Mouse (Mus musculus): ENCODE results near the gene Gm48552. TPM values are rescaled to one million over a fixed set of nuclear protein-coding genes. Genes with fewer than 3 reads are reported as not detected.
A peak's percentile ranks its signal among the peaks of the same experiment; 100 is the strongest.

Gene Gm48552
- total and polyA plus RNA-seq, 3 experiments = 0.89 to 1.2 TPM; not detected in 1

- TF ChIP-seq USF2 (IDR thresholded peaks at IDR 0.05; ENCODE audit: borderline replicate concordance in 1 of 2, insufficient read depth in 1 of 2, low read depth in 1 of 2, low read length in 2 of 2) = no peak
- TF ChIP-seq TBP (IDR thresholded peaks at IDR 0.05; ENCODE audit: low read depth, low read length) = peak; percentile 32; the same call in 1 of the 2 replicates
- TF ChIP-seq GABPA (IDR thresholded peaks at IDR 0.05; ENCODE audit: low read depth, low read length) = peak; percentile 63; the same call in 1 of the 2 replicates
- TF ChIP-seq CHD2 (IDR thresholded peaks at IDR 0.05; ENCODE audit: low read length) = peak; percentile 36
- TF ChIP-seq POLR2AphosphoS5 (IDR thresholded peaks at IDR 0.05; ENCODE audit: borderline replicate concordance, low read depth, low read length) = no peak
- TF ChIP-seq SIN3A (IDR thresholded peaks at IDR 0.05; ENCODE audit: low read length) = peak; percentile 100
- TF ChIP-seq RCOR1 (IDR thresholded peaks at IDR 0.05; ENCODE audit: low read depth, low read length) = peak; percentile 98
- peak; percentile 100 for TF ChIP-seq TCF12 (IDR thresholded peaks at IDR 0.05; ENCODE audit: low read depth, low read length)
- TF ChIP-seq MYC (IDR thresholded peaks at IDR 0.05; ENCODE audit: low read depth, low read length) = peak; percentile 95
- peak; percentile 97 for TF ChIP-seq MXI1 (IDR thresholded peaks at IDR 0.05; ENCODE audit: low read depth, low read length)
- peak; percentile 97 to 99 for TF ChIP-seq EP300 (IDR thresholded peaks at IDR 0.05; ENCODE audit: low read depth in 1 of 2, low read length in 2 of 2)
- no peak for TF ChIP-seq ZC3H11A (IDR thresholded peaks at IDR 0.05; ENCODE audit: low read depth, low read length)
- peak; percentile 97 for TF ChIP-seq ZNF384 (IDR thresholded peaks at IDR 0.05; ENCODE audit: low read depth, low read length)
Measured at GRCm38 (mm10) chr10:81382039-81382438, 6.8 kb upstream of the Gm48552 start (continued).

- H3K9me3 ChIP-seq (replicated peaks; ENCODE audit: insufficient read depth, low read length) = no peaks in the 10 kb centered on the region
- H3K4me1 ChIP-seq (ENCODE audit: control insufficient read depth in 1 of 2, insufficient read depth in 2 of 2, low read length in 2 of 2) = peaks cover 21 to 44% of the 10 kb centered on the region in 2 experiments
- peak; percentile 99 for DNase-seq (ENCODE audit: low read depth, low spot score)
- peaks cover 17% of the 10 kb centered on the region for H3K79me2 ChIP-seq (ENCODE audit: control insufficient read depth, insufficient read depth, low read length, poor library complexity)
- no peaks in the 10 kb centered on the region for H3K27me3 ChIP-seq (ENCODE audit: control insufficient read depth in 1 of 2, insufficient read depth in 2 of 2, low read length in 2 of 2)
- peak within 1 kb of the TSS; percentile 88 for H3K27ac ChIP-seq (ENCODE audit: control insufficient read depth, low read depth, low read length)
- peaks cover 0 to 35% of the 10 kb centered on the region in 2 experiments; a peak in 2 of 4 replicates for H3K36me3 ChIP-seq (ENCODE audit: control insufficient read depth in 1 of 2, insufficient read depth in 2 of 2, low read length in 2 of 2)
- peak within 1 kb of the TSS; percentile 85 to 90 for H3K4me3 ChIP-seq (ENCODE audit: control insufficient read depth in 1 of 2, insufficient read depth in 1 of 2, low read depth in 2 of 2, low read length in 2 of 2)
- H3K9ac ChIP-seq (ENCODE audit: control insufficient read depth, low read depth, low read length, poor library complexity, severe bottlenecking) = peak within 1 kb of the TSS; percentile 89
- TF ChIP-seq MYC (IDR thresholded peaks at IDR 0.05; ENCODE audit: low read depth, low read length) (peak; percentile 84; the same call in 1 of the 2 replicates), MAFK (IDR thresholded peaks at IDR 0.05; ENCODE audit: borderline replicate concordance, low read depth, low read length) (no peak), RCOR1 (IDR thresholded peaks at IDR 0.05; ENCODE audit: low read depth, low read length) (peak; percentile 69; the same call in 1 of the 2 replicates), BHLHE40 (IDR thresholded peaks at IDR 0.05; ENCODE audit: borderline replicate concordance, low read depth, low read length) (no peak), HCFC1 (IDR thresholded peaks at IDR 0.05; ENCODE audit: low read depth, low read length) (peak; percentile 92), NRF1 (IDR thresholded peaks at IDR 0.05; ENCODE audit: insufficient read depth, low read depth, low read length, poor library complexity, severe bottlenecking) (peak; percentile 100), KAT2A (conservative IDR thresholded peaks at IDR 0.05; ENCODE audit: low read depth, low read length) (peak; percentile 68; the same call in 1 of the 2 replicates), ZMIZ1 (IDR thresholded peaks at IDR 0.05; ENCODE audit: low read depth, low read length) (no peak), MYB (IDR thresholded peaks at IDR 0.05; ENCODE audit: low read depth, low read length) (no peak), TAL1 (IDR thresholded peaks at IDR 0.05; ENCODE audit: low read length) (no peak; the same call in 1 of the 2 replicates), GATA1 (IDR thresholded peaks at IDR 0.05; ENCODE audit: low read depth, low read length) (0 out of 2 replicates have a peak, but pooled peaks have one; percentile 20), TBP (IDR thresholded peaks at IDR 0.05; ENCODE audit: low read depth, low read length) (peak; percentile 91), ELF1 (IDR thresholded peaks at IDR 0.05; ENCODE audit: low read depth, low read length) (peak; percentile 91), ZC3H11A (IDR thresholded peaks at IDR 0.05; ENCODE audit: low read depth, low read length) (no peak), CTCF (IDR thresholded peaks at IDR 0.05 in 2 of 3, conservative IDR thresholded peaks at IDR 0.05 in 1 of 3; ENCODE audit: control insufficient read depth in 1 of 3, insufficient read depth in 1 of 3, low read depth in 2 of 3, low read length in 3 of 3, poor library complexity in 1 of 3, severe bottlenecking in 1 of 3) (no peak), MXI1 (IDR thresholded peaks at IDR 0.05; ENCODE audit: low read depth, low read length) (peak; percentile 98), USF1 (IDR thresholded peaks at IDR 0.05; ENCODE audit: low read depth, low read length) (peak; percentile 99), CHD1 (IDR thresholded peaks at IDR 0.05; ENCODE audit: low read depth, low read length) (peak; percentile 99), JUND (IDR thresholded peaks at IDR 0.05; ENCODE audit: low read depth, low read length) (0 out of 2 replicates have a peak, but pooled peaks have one; percentile 67), POLR2A (IDR thresholded peaks at IDR 0.05; ENCODE audit: control insufficient read depth in 1 of 2, insufficient read depth in 1 of 2, low read depth in 1 of 2, low read length in 2 of 2, poor library complexity in 1 of 2) (peak; percentile 91 to 92), GABPA (IDR thresholded peaks at IDR 0.05; ENCODE audit: low read depth, low read length) (no peak), MAX (IDR thresholded peaks at IDR 0.05; ENCODE audit: low read length) (peak; percentile 97), MAZ (IDR thresholded peaks at IDR 0.05; ENCODE audit: low read depth, low read length) (no peak; the same call in 1 of the 2 replicates), E2F4 (IDR thresholded peaks at IDR 0.05; ENCODE audit: borderline replicate concordance, low read depth, low read length) (no peak), NELFE (IDR thresholded peaks at IDR 0.05; ENCODE audit: low read depth, low read length) (peak; percentile 88)
Measured at GRCm38 (mm10) chr10:81383802-81384604, 4.8 kb upstream of the Gm48552 start, which contains the start of the genes Dohh and Gm48551. TSS of gene Dohh (plus strand) at chr10:81384428. TSS of gene Gm48551 (plus strand) at chr10:81384466.
